Mouse (Mus musculus) brain, adult 2 months (tissue): Measurements from ENCODE around the gene Aco1.
"Not testable (repeated sequence)": the region's sequence is repeated elsewhere in the genome, so short reads cannot be mapped to it uniquely, and the experiment has no call there.

Experiments
- DNase-seq: peaks from one replicate; pipeline ENCODE4 v3.0.0; 2011; ENCODE audit warnings: low read depth, low spot score

The Aco1 gene

GRCm38 (mm10) chr4:40142743-40143532 is at the start of gene Aco1:
Gene Aco1 (plus strand): TSS chr4:40143081.
- DNase-seq, result peak; percentile 99

- peak; percentile 53 for DNase-seq
These were observed 47.9 kb upstream of the Aco1 start for GRCm38 (mm10) chr4:40094974-40095373.

- peak; percentile 81 for DNase-seq
These were observed 39.9 kb upstream of the Aco1 start for GRCm38 (mm10) chr4:40102996-40103395.

- DNase-seq, result no peak
These were observed 36.8 kb upstream of the Aco1 start for GRCm38 (mm10) chr4:40106004-40106536.

- no peak for DNase-seq
These were observed 34.9 kb upstream of the Aco1 start for GRCm38 (mm10) chr4:40108030-40108429.

GRCm38 (mm10) chr4:40113173-40113572 is 29.7 kb upstream of the Aco1 start:
- DNase-seq, result peak; percentile 25

GRCm38 (mm10) chr4:40121221-40121620 is 21.7 kb upstream of the Aco1 start:
- peak; percentile 10 for DNase-seq

GRCm38 (mm10) chr4:40122291-40122690 is 20.6 kb upstream of the Aco1 start:
- not testable (repeated sequence) for DNase-seq

- peak; percentile 87 for DNase-seq
These were observed 8.3 kb upstream of the Aco1 start for GRCm38 (mm10) chr4:40134468-40135102.

- peak; percentile 20 for DNase-seq
These were observed 6.4 kb upstream of the Aco1 start for GRCm38 (mm10) chr4:40136519-40136918.

GRCm38 (mm10) chr4:40139663-40140255 is 3.1 kb upstream of the Aco1 start:
- DNase-seq, result no peak

GRCm38 (mm10) chr4:40143533-40143871 is 621 bp downstream of the Aco1 start:
- DNase-seq, result no peak

GRCm38 (mm10) chr4:40144543-40144942 is 1.7 kb downstream of the Aco1 start:
- no peak for DNase-seq

GRCm38 (mm10) chr4:40144981-40145380 is 2.1 kb downstream of the Aco1 start:
- DNase-seq, result no peak

- DNase-seq, result no peak
These were observed 5.4 kb downstream of the Aco1 start for GRCm38 (mm10) chr4:40148281-40148680.

GRCm38 (mm10) chr4:40150046-40150445 is 7.2 kb downstream of the Aco1 start:
- DNase-seq, result no peak

GRCm38 (mm10) chr4:40152771-40153170 is 9.9 kb downstream of the Aco1 start:
- no peak for DNase-seq

- no peak for DNase-seq
These were observed 10.6 kb downstream of the Aco1 start for GRCm38 (mm10) chr4:40153500-40153899.

GRCm38 (mm10) chr4:40154751-40155150 is 11.9 kb downstream of the Aco1 start:
- DNase-seq, result no peak

GRCm38 (mm10) chr4:40155467-40155999 is 12.7 kb downstream of the Aco1 start:
- no peak for DNase-seq

- DNase-seq, result peak; percentile 13
These were observed 13.3 kb downstream of the Aco1 start for GRCm38 (mm10) chr4:40156153-40156552.
